Mouse (Mus musculus) heart, embryonic 11.5 days (tissue): ENCODE measurements around the gene Ecm2. TPM values are rescaled to one million over a fixed set of nuclear protein-coding genes. Genes with fewer than 3 reads are reported as not detected.

Experiments
- ATAC-seq: fragments of 200-750 bp; cut with Nextera tagmentation; replicated peaks from 2 replicates; pipeline ENCODE4 v1.8.0; 2017; ENCODE audit warnings: moderate library complexity; ENCODE audit not compliant: insufficient number of reproducible peaks, low FRiP score, low TSS enrichment
- H3K27ac ChIP-seq: fragments of 300-500 bp; sonication (generic); 2 replicates; pipeline ENCODE4 v1.5.1; 2014; ENCODE audit warnings: mild to moderate bottlenecking, low read depth, low read length
- H3K27me3 ChIP-seq: fragments of 300-500 bp; sonication (generic); 2 replicates; pipeline ENCODE4 v1.6.1; 2014; ENCODE audit warnings: mild to moderate bottlenecking, low read length, mixed read lengths; ENCODE audit not compliant: control insufficient read depth, insufficient read depth
- H3K36me3 ChIP-seq: fragments of 300-500 bp; sonication (generic); 2 replicates; pipeline ENCODE4 v1.6.1; 2014; ENCODE audit warnings: mild to moderate bottlenecking, low read length, moderate library complexity, mixed read lengths; ENCODE audit not compliant: control insufficient read depth, insufficient read depth
- H3K4me1 ChIP-seq: fragments of 300-500 bp; sonication (generic); 2 replicates; pipeline ENCODE4 v1.6.1; 2014; ENCODE audit warnings: low read length; ENCODE audit not compliant: control insufficient read depth, insufficient read depth
- H3K4me2 ChIP-seq: fragments of 300-500 bp; sonication (generic); 2 replicates; pipeline ENCODE4 v1.6.1; 2014; ENCODE audit warnings: mild to moderate bottlenecking, moderate library complexity
- H3K4me3 ChIP-seq: fragments of 300-500 bp; sonication (generic); 2 replicates; pipeline ENCODE4 v1.5.1; 2014; ENCODE audit warnings: low read depth, low read length
- H3K9ac ChIP-seq: fragments of 300-500 bp; sonication (generic); 2 replicates; pipeline ENCODE4 v1.6.1; 2014; ENCODE audit warnings: mild to moderate bottlenecking, low read depth, low read length, moderate library complexity
- H3K9me3 ChIP-seq: fragments of 300-500 bp; sonication (generic); replicated peaks from 2 replicates; pipeline ENCODE4 v1.6.1; 2016; ENCODE audit warnings: low read length; ENCODE audit not compliant: control insufficient read depth
- WGBS: fragments of 180-500 bp; shearing (Covaris S2); extraction: QIAGEN DNeasy Blood & Tissue Kit; methylation state at CpG from one replicate; pipeline ENCODE4 v1.1.7; 2014; ENCODE audit not compliant: insufficient replicate concordance; 5-methylcytosine and 5-hydroxymethylcytosine counted together
- polyA plus RNA-seq: library from polyadenylated mRNA; unstranded; fragments of >200 nt; fragmentation: Nextera tagmentation; extraction: Ambion mirVana; gene quantifications from 2 replicates; pipeline ENCODE4 v1.2.1, GENCODE M21; 2014

Gene Ecm2
- polyA plus RNA-seq, 1 experiment from 2014 or later, result 1.8 TPM

GRCm38 (mm10) chr13:49480551-49480950 lies 24.1 kb upstream of the Ecm2 start:
- Histone ChIP-seq H3K4me1 (peaks cover 4% of the 10 kb centered on the region; the same call in 1 of the 2 replicates), H3K27me3 (no peaks in the 10 kb centered on the region), H3K9ac (no peak overlapping the region), H3K27ac (no peak overlapping the region), H3K4me2 (no peak overlapping the region), H3K36me3 (no peaks in the 10 kb centered on the region), H3K4me3 (no peak overlapping the region), H3K9me3 (no peaks in the 10 kb centered on the region)
- WGBS, result 69% methylated on average over 5 of the region's 5 CpGs
- no peak for ATAC-seq

GRCm38 (mm10) chr13:49485388-49485787 lies 19.2 kb upstream of the Ecm2 start:
- Histone ChIP-seq H3K4me3 (no peak overlapping the region), H3K9ac (no peak overlapping the region), H3K4me2 (no peak overlapping the region), H3K4me1 (peaks cover 4% of the 10 kb centered on the region; the same call in 1 of the 2 replicates), H3K27me3 (no peaks in the 10 kb centered on the region), H3K36me3 (no peaks in the 10 kb centered on the region), H3K9me3 (no peaks in the 10 kb centered on the region), H3K27ac (no peak overlapping the region)
- no peak for ATAC-seq
- 81% methylated on average over 5 of the region's 5 CpGs for WGBS

- 46% methylated on average over 6 of the region's 6 CpGs for WGBS
- H3K4me2 ChIP-seq, result no peak within 1 kb of the TSS
- no peaks in the 10 kb centered on the region for H3K9me3 ChIP-seq
- H3K27ac ChIP-seq, result no peak within 1 kb of the TSS
- no peak within 1 kb of the TSS for H3K9ac ChIP-seq
- H3K4me1 ChIP-seq, result peaks cover 12% of the 10 kb centered on the region; the same call in 1 of the 2 replicates
- no peak within 1 kb of the TSS for H3K4me3 ChIP-seq
- no peak for ATAC-seq
- no peaks in the 10 kb centered on the region for H3K27me3 ChIP-seq
- no peaks in the 10 kb centered on the region for H3K36me3 ChIP-seq
Observed at GRCm38 (mm10) chr13:49492376-49493368, 11.9 kb upstream of the Ecm2 start, which contains the start of gene Tes3-ps. Gene Tes3-ps, plus strand, starts transcription at chr13:49493318.

- Histone ChIP-seq H3K4me3 (no peak overlapping the region), H3K9ac (no peak overlapping the region), H3K9me3 (no peaks in the 10 kb centered on the region), H3K27ac (no peak overlapping the region), H3K4me2 (no peak overlapping the region), H3K4me1 (no peaks in the 10 kb centered on the region), H3K27me3 (no peaks in the 10 kb centered on the region), H3K36me3 (no peaks in the 10 kb centered on the region)
- 73% methylated on average over 4 of the region's 4 CpGs for WGBS
- no peak for ATAC-seq
Observed at GRCm38 (mm10) chr13:49505776-49506175, 1.2 kb downstream of the Ecm2 start.

- Histone ChIP-seq H3K4me1 (no peaks in the 10 kb centered on the region), H3K4me2 (no peak overlapping the region), H3K4me3 (no peak overlapping the region), H3K9me3 (no peaks in the 10 kb centered on the region), H3K9ac (no peak overlapping the region), H3K36me3 (no peaks in the 10 kb centered on the region), H3K27ac (no peak overlapping the region), H3K27me3 (no peaks in the 10 kb centered on the region)
- no peak for ATAC-seq
- WGBS, result 52% methylated on average over 3 of the region's 3 CpGs
Observed at GRCm38 (mm10) chr13:49507176-49507575, 2.6 kb downstream of the Ecm2 start.

GRCm38 (mm10) chr13:49518761-49519160 lies 14.2 kb downstream of the Ecm2 start:
- no peak overlapping the region for H3K4me3 ChIP-seq
- 45% methylated on average over 2 of the region's 2 CpGs for WGBS
- H3K9ac ChIP-seq, result no peak overlapping the region
- no peaks in the 10 kb centered on the region for H3K9me3 ChIP-seq
- no peaks in the 10 kb centered on the region for H3K27me3 ChIP-seq
- no peaks in the 10 kb centered on the region for H3K4me1 ChIP-seq
- no peaks in the 10 kb centered on the region for H3K36me3 ChIP-seq
- no peak overlapping the region for H3K27ac ChIP-seq
- no peak for ATAC-seq
- H3K4me2 ChIP-seq, result no peak overlapping the region

GRCm38 (mm10) chr13:49526235-49526634 lies 21.6 kb downstream of the Ecm2 start:
- Histone ChIP-seq H3K36me3 (no peaks in the 10 kb centered on the region), H3K9ac (no peak overlapping the region), H3K9me3 (no peaks in the 10 kb centered on the region), H3K4me1 (no peaks in the 10 kb centered on the region), H3K27me3 (no peaks in the 10 kb centered on the region), H3K4me3 (no peak overlapping the region), H3K27ac (no peak overlapping the region), H3K4me2 (no peak overlapping the region)
- no peak for ATAC-seq
- 69% methylated on average over 2 of the region's 2 CpGs for WGBS

- no peak overlapping the region for H3K4me3 ChIP-seq
- no peaks in the 10 kb centered on the region for H3K4me1 ChIP-seq
- no peak overlapping the region for H3K4me2 ChIP-seq
- WGBS, result 92% methylated on average over 4 of the region's 4 CpGs
- H3K36me3 ChIP-seq, result no peaks in the 10 kb centered on the region
- H3K27me3 ChIP-seq, result no peaks in the 10 kb centered on the region
- H3K9ac ChIP-seq, result no peak overlapping the region
- H3K27ac ChIP-seq, result no peak overlapping the region
- ATAC-seq, result no peak
- H3K9me3 ChIP-seq, result no peaks in the 10 kb centered on the region
Observed at GRCm38 (mm10) chr13:49530636-49531035, 26.0 kb downstream of the Ecm2 start.
